Mouse (Mus musculus): Measurements from ENCODE around the gene Dennd4b. TPM values are rescaled to one million over a fixed set of nuclear protein-coding genes. Genes with fewer than 3 reads are reported as not detected.
"Not testable (repeated sequence)": the region's sequence is repeated elsewhere in the genome, so short reads cannot be mapped to it uniquely, and the experiment has no call there.

Dennd4b gene
- polyA plus RNA-seq, 1 experiment from 2014 or later: 4.5 TPM

DNA sequence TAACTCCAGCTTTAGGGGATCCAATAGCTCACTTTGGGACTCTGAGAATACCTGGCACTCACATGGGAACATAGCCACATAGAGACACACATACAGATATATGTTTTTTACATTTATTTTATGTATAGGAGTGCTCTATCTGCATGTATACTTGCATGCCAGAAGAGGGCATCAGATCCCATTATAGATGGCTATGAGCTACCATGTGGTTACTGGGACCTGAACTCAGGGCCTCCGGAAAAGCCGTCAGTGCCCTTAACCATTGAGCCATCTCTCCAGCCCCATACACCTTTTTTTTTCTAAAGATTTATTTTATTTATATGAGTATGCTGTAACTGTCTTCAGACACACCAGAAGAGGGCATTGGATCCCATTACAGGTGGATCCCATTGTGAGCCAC is 19.2 kb downstream of the Dennd4b start:
- no peak overlapping the region for H3K27ac ChIP-seq (ENCODE audit: low read depth, low read length)
- no peaks in the 10 kb centered on the region for H3K9me3 ChIP-seq (ENCODE audit: control insufficient read depth, low read length)
- no peak overlapping the region for H3K4me2 ChIP-seq (replicated peaks; ENCODE audit: low read depth, low read length)
- H3K9ac ChIP-seq (ENCODE audit: low read depth, low read length): no peak overlapping the region
- H3K27me3 ChIP-seq (ENCODE audit: control insufficient read depth, insufficient read depth, low read length): no peaks in the 10 kb centered on the region
- no peak overlapping the region for H3K4me3 ChIP-seq (ENCODE audit: low read length)
- ATAC-seq (ENCODE audit: low FRiP score, low TSS enrichment): no peak
- WGBS: 98% methylated on average over 2 of the region's 2 CpGs
- no peaks in the 10 kb centered on the region for H3K4me1 ChIP-seq (ENCODE audit: control insufficient read depth, insufficient read depth, low read length)
- peaks cover 17% of the 10 kb centered on the region; the same call in 1 of the 2 replicates for H3K36me3 ChIP-seq (ENCODE audit: control insufficient read depth, insufficient read depth, low read length)

DNA sequence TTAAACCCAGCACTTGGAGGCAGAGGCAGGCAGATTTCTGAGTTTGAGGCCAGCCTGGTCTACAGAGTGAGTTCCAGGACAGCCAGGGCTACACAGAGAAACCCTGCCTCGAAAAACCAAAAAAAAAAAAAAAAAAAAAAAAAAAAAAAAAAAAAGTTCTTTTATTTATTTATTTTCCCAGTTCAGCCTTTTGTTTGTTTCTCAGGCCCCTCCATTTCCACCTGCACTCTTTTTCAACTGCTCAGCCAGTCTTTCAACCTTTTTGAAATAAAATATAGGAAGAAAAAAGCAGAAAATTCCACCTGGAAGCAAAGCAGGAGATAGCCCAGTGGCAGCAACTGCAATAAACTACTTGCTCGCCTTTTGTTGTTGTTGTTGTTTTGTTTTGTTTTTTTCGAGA is 24.4 kb downstream of the Dennd4b start:
- H3K9me3 ChIP-seq (ENCODE audit: control insufficient read depth, low read length); H3K9ac ChIP-seq (ENCODE audit: low read depth, low read length); H3K27me3 ChIP-seq (ENCODE audit: control insufficient read depth, insufficient read depth, low read length); H3K27ac ChIP-seq (ENCODE audit: low read depth, low read length); H3K36me3 ChIP-seq (ENCODE audit: control insufficient read depth, insufficient read depth, low read length); H3K4me2 ChIP-seq (replicated peaks; ENCODE audit: low read depth, low read length); H3K4me1 ChIP-seq (ENCODE audit: control insufficient read depth, insufficient read depth, low read length); H3K4me3 ChIP-seq (ENCODE audit: low read length); ATAC-seq (ENCODE audit: low FRiP score, low TSS enrichment): not testable (repeated sequence)
- WGBS: 62% methylated on average over 2 of the region's 3 CpGs

DNA sequence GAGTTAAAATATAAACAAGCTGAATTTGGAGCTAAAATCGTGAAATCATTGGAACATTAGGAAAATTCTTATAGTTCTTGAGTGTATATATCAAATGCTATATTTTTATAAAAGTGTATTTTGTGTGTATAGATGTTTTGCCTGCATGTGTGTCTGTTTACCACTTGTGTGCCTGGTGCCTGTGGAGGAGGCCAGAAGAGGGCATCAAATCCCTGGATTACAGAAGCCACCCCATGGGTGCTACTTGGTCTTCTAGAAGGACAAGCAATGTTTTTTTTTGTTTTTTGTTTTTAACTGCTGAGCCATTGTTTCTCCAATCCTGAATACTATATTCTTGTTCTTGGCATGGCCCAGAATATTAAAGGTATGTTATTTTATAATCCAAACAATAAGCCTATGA is 25.6 kb downstream of the Dennd4b start:
- 86% methylated on average over 1 of the region's 1 CpGs for WGBS
- Histone ChIP-seq H3K9ac (ENCODE audit: low read depth, low read length) (no peak overlapping the region), H3K4me2 (replicated peaks; ENCODE audit: low read depth, low read length) (no peak overlapping the region), H3K4me1 (ENCODE audit: control insufficient read depth, insufficient read depth, low read length) (peaks cover 11% of the 10 kb centered on the region; the same call in 1 of the 2 replicates), H3K27ac (ENCODE audit: low read depth, low read length) (no peak overlapping the region), H3K4me3 (ENCODE audit: low read length) (no peak overlapping the region), H3K36me3 (ENCODE audit: control insufficient read depth, insufficient read depth, low read length) (no peaks in the 10 kb centered on the region), H3K9me3 (ENCODE audit: control insufficient read depth, low read length) (no peaks in the 10 kb centered on the region), H3K27me3 (ENCODE audit: control insufficient read depth, insufficient read depth, low read length) (no peaks in the 10 kb centered on the region)
- ATAC-seq (ENCODE audit: low FRiP score, low TSS enrichment): no peak

DNA sequence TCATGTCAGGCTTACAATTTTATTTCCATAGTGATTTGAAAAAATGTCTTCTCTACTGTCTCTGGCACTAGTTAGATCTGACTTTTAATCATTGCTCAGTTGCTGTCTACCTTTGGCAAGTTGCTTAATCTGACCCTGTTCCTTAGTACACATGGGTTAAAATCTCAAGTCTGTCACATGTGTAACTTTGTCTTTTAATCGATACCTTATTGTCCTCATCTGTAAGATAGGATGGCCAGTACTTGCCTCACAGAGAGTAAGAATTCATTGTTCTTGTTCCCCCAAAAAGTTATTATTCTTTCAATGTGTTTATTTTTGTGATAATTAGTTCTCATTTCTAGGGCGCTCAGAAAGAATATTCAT is 27.0 kb downstream of the Dennd4b start:
- peak overlapping the region; percentile 71; the same call in 1 of the 2 replicates for H3K9ac ChIP-seq (ENCODE audit: low read depth, low read length)
- no peak for ATAC-seq (ENCODE audit: low FRiP score, low TSS enrichment)

DNA sequence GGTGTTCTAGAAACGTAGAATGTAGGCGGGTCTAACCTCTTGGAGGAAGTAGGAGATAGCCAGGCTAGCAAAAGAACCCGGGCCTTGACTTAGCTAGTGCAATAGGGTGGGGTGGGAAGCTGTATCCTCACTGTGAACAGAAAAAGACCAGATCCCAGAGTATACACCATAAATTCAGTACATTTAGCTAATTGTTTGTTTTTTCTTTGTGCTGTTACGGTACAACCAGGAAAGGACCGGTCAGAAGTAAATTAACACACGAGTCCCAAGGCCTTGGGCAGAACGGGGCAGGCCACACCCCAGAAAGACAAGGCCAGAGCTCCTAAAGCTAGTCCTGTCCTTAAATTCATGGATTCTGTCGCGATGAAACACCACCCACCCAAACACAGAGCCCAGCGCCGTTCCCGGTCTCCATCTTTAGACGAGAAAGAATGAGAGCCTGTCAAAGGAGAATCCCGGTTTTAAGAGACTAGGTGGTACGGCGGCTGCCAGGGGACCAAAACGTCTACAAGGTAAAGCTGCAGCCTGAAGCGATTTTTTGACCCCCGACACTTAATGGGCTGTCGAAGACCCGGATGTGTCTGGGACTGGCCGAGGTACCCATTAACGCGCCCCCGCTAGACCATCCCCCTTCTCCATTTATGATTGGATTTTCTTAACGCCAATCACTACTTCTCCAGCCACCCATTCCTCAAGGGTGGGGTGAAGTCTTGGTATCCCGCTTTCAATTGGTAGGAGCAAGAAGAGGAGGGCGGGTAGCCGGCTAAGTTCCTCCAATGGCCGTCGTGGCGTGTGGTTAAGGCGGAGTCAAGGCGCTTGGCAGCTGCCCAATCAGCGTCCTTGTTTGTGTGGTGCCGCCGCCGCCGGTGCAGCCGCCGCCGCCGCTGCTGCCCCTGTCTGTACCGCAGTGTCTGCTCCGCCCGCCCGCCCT is 27.6 kb downstream of the Dennd4b start, which contains the start of gene Gatad2b:
TSS of gene Gatad2b (plus strand) at position 834 of the 931 bp plus-strand sequence.
- WGBS: under 1% methylated on average over 41 of the region's 47 CpGs
- peak within 1 kb of the TSS; percentile 96 for H3K27ac ChIP-seq (ENCODE audit: low read depth, low read length)
- ATAC-seq (ENCODE audit: low FRiP score, low TSS enrichment): peak; percentile 98

More for the DNA sequence above, 27.0 kb downstream of the Dennd4b start:
- Histone ChIP-seq H3K4me2 (replicated peaks; ENCODE audit: low read depth, low read length) (peak overlapping the region; percentile 55), H3K36me3 (ENCODE audit: control insufficient read depth, insufficient read depth, low read length) (no peaks in the 10 kb centered on the region), H3K4me3 (ENCODE audit: low read length) (peak overlapping the region; percentile 60), H3K27me3 (ENCODE audit: control insufficient read depth, insufficient read depth, low read length) (no peaks in the 10 kb centered on the region), H3K27ac (ENCODE audit: low read depth, low read length) (peak overlapping the region; percentile 95; the same call in 1 of the 2 replicates), H3K4me1 (ENCODE audit: control insufficient read depth, insufficient read depth, low read length) (peaks cover 11% of the 10 kb centered on the region; the same call in 1 of the 2 replicates), H3K9me3 (ENCODE audit: control insufficient read depth, low read length) (no peaks in the 10 kb centered on the region)
- 36% methylated on average over 2 of the region's 2 CpGs for WGBS

DNA sequence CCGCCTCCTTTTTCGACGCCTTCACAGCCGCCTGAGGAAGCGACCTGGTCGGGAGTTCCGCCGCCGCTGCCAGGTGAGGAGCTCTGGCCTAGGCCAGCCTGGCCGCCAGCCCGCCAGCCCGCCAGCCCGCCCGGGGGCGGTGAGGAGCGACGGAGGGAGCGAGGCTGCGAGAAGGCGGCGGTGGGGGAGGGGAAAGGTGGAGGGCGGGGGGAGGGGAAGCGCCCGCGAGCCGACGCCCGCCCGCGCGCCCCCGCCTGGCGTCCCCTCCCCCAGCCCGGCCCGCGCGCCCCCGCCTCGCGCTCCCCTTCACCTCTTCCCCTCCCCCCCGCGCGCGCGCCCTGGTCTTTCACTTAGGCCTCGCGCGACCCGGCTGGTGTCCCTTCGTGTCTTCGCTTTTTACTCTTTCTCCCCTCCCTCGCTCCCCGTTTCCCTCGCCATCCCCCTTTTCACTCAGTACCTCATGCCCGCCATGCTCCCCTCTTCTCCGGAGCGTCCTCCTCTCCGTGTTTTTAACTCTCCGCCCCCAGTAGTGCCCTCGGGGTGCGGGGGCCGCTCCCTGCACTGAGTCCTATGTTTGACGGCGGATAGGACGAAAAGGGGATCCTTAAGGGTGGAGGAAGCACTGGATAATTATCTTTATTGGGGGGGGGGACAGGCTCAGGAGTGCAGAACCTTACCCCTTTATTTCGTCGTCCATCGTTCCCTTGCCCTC is 28.5 kb downstream of the Dennd4b start:
- H3K9ac ChIP-seq (ENCODE audit: low read depth, low read length): peak overlapping the region; percentile 89
- peak overlapping the region; percentile 73 for H3K4me2 ChIP-seq (replicated peaks; ENCODE audit: low read depth, low read length)
- H3K36me3 ChIP-seq (ENCODE audit: control insufficient read depth, insufficient read depth, low read length): no peaks in the 10 kb centered on the region
- no peaks in the 10 kb centered on the region for H3K9me3 ChIP-seq (ENCODE audit: control insufficient read depth, low read length)
- H3K4me3 ChIP-seq (ENCODE audit: low read length): peak overlapping the region; percentile 91
- peak; percentile 63 for ATAC-seq (ENCODE audit: low FRiP score, low TSS enrichment)
- peak overlapping the region; percentile 96 for H3K27ac ChIP-seq (ENCODE audit: low read depth, low read length)
- WGBS: 1% methylated on average over 39 of the region's 68 CpGs
- peaks cover 11% of the 10 kb centered on the region; the same call in 1 of the 2 replicates for H3K4me1 ChIP-seq (ENCODE audit: control insufficient read depth, insufficient read depth, low read length)
- H3K27me3 ChIP-seq (ENCODE audit: control insufficient read depth, insufficient read depth, low read length): no peaks in the 10 kb centered on the region

More for the DNA sequence above, 27.6 kb downstream of the Dennd4b start, which contains the start of gene Gatad2b:
- H3K27me3 ChIP-seq (ENCODE audit: control insufficient read depth, insufficient read depth, low read length): no peaks in the 10 kb centered on the region
- H3K36me3 ChIP-seq (ENCODE audit: control insufficient read depth, insufficient read depth, low read length): no peaks in the 10 kb centered on the region
- H3K9me3 ChIP-seq (ENCODE audit: control insufficient read depth, low read length): no peaks in the 10 kb centered on the region
- H3K4me2 ChIP-seq (replicated peaks; ENCODE audit: low read depth, low read length): peak within 1 kb of the TSS; percentile 73
- peaks cover 11% of the 10 kb centered on the region; the same call in 1 of the 2 replicates for H3K4me1 ChIP-seq (ENCODE audit: control insufficient read depth, insufficient read depth, low read length)
- H3K4me3 ChIP-seq (ENCODE audit: low read length): peak within 1 kb of the TSS; percentile 91
- peak within 1 kb of the TSS; percentile 89 for H3K9ac ChIP-seq (ENCODE audit: low read depth, low read length)

DNA sequence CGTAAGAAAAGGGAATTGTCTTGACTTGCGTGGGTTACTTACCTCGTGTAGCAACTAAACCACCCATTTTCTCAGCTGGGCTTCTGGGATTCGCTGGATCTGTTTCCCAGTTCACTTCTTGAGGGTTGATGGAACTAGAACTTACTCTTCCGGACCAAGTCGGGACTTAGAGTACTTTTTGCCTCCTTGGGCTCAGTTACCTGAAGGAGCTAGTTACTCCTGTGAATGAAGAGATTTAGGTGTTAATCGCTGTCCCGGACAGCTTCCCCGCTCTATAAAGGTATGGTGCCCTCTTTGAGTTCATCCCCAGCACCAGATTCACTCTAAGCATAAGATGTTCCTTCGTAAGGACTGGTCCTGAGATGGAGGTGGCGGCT is 29.1 kb downstream of the Dennd4b start:
- no peak for ATAC-seq (ENCODE audit: low FRiP score, low TSS enrichment)
- WGBS: 2% methylated on average over 11 of the region's 11 CpGs

DNA sequence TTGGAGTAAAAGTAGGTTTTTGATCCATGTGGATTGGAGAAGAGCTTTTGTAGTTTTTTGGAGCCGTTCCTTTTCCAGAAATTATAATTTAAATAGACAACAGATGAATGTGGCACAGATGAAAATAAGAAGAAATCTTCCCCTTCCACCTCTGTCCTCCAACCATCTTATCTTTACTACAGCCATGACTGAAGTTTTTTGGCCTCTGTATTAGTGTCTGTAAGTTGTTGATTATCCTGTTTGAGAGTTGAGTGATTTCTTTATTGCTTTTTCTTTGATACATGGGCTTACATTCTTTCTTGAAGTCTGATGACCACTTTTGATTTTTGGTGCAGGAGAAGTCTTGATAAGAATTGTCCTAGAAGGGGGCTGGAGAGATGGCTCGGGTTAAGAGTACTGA is 29.7 kb downstream of the Dennd4b start:
- no peak for ATAC-seq (ENCODE audit: low FRiP score, low TSS enrichment)
- Histone ChIP-seq H3K27ac (ENCODE audit: low read depth, low read length) (no peak overlapping the region), H3K9ac (ENCODE audit: low read depth, low read length) (peak overlapping the region; percentile 89; the same call in 1 of the 2 replicates)

More for the DNA sequence above, 29.1 kb downstream of the Dennd4b start:
- Histone ChIP-seq H3K4me3 (ENCODE audit: low read length) (peak overlapping the region; percentile 91), H3K4me1 (ENCODE audit: control insufficient read depth, insufficient read depth, low read length) (peaks cover 11% of the 10 kb centered on the region; the same call in 1 of the 2 replicates), H3K27ac (ENCODE audit: low read depth, low read length) (peak overlapping the region; percentile 96; the same call in 1 of the 2 replicates), H3K36me3 (ENCODE audit: control insufficient read depth, insufficient read depth, low read length) (no peaks in the 10 kb centered on the region), H3K9ac (ENCODE audit: low read depth, low read length) (peak overlapping the region; percentile 89), H3K9me3 (ENCODE audit: control insufficient read depth, low read length) (no peaks in the 10 kb centered on the region), H3K4me2 (replicated peaks; ENCODE audit: low read depth, low read length) (peak overlapping the region; percentile 73), H3K27me3 (ENCODE audit: control insufficient read depth, insufficient read depth, low read length) (no peaks in the 10 kb centered on the region)

More for the DNA sequence above, 29.7 kb downstream of the Dennd4b start:
- H3K4me2 ChIP-seq (replicated peaks; ENCODE audit: low read depth, low read length): peak overlapping the region; percentile 73
- H3K4me1 ChIP-seq (ENCODE audit: control insufficient read depth, insufficient read depth, low read length): peaks cover 11% of the 10 kb centered on the region; the same call in 1 of the 2 replicates
- no peaks in the 10 kb centered on the region for H3K9me3 ChIP-seq (ENCODE audit: control insufficient read depth, low read length)
- H3K4me3 ChIP-seq (ENCODE audit: low read length): peak overlapping the region; percentile 91
- no peaks in the 10 kb centered on the region for H3K36me3 ChIP-seq (ENCODE audit: control insufficient read depth, insufficient read depth, low read length)
- H3K27me3 ChIP-seq (ENCODE audit: control insufficient read depth, insufficient read depth, low read length): no peaks in the 10 kb centered on the region
- WGBS: 61% methylated on average over 2 of the region's 2 CpGs
